Mouse (Mus musculus) heart, adult 9 months (tissue): ENCODE results near the gene Tefm.

Source experiments
- DNase-seq, 2 experiments: peaks; one replicate each; pipeline ENCODE4 v3.0.0; 2022; ENCODE audit warnings: low spot score in 2 of 2

Gene Tefm

GRCm38 (mm10) chr11:80098444-80099056 is 43.4 kb downstream of the Tefm start:
- DNase-seq, result no peak

- no peak for DNase-seq
These were observed 51.3 kb downstream of the Tefm start for GRCm38 (mm10) chr11:80090555-80091164.

GRCm38 (mm10) chr11:80089817-80090214 is 52.2 kb downstream of the Tefm start:
- DNase-seq, result no peak

DNA sequence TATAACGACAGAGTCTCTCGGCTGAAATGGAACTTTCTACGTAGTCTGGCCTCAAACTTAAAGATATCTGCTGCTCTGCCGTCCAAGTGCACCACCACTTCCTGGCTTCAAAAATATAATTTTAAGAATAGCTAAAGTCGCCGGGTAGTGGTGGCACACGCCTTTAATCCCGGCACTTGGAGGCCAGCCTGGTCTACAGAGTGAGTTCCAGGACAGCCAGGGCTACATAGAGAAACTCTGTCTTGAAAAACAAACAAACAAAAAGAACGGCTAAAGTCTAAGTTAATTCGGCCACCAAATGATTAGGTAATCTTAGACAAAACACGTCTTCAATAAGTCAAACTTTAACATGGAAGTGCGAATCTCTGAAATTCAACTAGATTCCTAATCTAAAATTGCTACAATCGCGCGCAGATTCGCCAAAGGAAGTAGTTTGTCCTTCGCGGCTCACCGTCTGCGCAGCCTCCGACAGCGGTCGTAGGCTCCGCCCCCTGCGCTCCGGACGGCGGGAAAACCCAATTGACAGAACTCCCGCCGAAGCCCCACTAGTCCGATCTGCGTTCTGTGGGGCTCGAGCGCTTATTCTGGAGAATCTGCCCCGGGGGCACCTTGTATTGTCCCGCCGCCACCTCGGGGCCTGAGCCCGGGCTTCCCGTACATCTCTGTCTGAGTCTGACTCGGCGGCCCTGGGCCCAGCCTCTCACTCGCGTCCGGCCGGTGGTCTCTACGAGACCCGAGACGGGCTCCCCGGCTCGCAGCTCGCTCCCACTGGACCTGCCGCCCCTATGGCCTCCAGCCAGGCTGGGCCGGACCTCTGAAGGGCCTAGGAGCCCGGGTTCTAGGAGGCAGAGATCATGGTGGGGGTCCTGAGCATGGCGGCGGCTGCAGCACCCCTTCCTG is 52.8 kb downstream of the Tefm start, which contains the start of gene Atad5:
Atad5 (plus strand) TSS at position 484 of the 900 bp plus-strand sequence.
- DNase-seq, result peak; percentile 69 to 84

- DNase-seq, result peak; percentile 55 to 81
These were observed 55.1 kb downstream of the Tefm start for GRCm38 (mm10) chr11:80086844-80087243.
